Mouse (Mus musculus): ENCODE data around the gene Lxn.

Gene Lxn

GRCm38 (mm10) chr3:67462015-67462414 is 1.7 kb downstream of the Lxn start:
- no peak for DNase-seq (ENCODE audit: low read depth, low spot score)

- no peak for DNase-seq (ENCODE audit: low read depth, low spot score)
Measured at GRCm38 (mm10) chr3:67459881-67460280, 3.8 kb downstream of the Lxn start.

DNA sequence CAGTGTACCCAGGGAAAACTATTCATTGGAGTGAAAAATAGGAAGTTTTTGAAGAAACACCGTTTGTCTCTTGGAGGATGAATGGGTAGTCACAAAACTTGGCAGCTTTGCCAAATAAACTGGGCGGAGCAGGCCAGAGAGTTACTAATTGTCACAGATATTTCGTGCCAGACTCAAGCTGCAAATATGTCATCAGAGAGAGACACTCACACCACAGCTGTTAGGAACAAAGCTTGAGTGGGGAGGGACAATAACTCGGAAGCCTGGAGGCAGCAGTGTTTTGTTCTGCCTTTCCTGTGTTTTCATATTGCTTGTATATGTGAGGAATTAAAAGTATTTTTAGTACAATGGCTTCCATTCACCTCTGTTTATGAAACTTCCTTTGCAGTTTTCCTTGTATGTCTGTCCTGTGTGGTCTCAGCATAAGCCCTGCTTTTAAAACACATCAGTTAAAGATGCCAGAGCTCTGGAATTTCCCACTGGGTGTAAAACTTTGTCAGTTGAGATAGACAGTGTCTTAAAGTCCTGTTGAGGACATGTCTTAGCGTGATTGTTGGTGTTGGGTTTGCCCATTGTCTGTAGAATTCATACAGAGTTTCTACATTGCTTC is 13.0 kb downstream of the Lxn start:
- peak; percentile 21 for DNase-seq (ENCODE audit: low read depth, low spot score)

DNA sequence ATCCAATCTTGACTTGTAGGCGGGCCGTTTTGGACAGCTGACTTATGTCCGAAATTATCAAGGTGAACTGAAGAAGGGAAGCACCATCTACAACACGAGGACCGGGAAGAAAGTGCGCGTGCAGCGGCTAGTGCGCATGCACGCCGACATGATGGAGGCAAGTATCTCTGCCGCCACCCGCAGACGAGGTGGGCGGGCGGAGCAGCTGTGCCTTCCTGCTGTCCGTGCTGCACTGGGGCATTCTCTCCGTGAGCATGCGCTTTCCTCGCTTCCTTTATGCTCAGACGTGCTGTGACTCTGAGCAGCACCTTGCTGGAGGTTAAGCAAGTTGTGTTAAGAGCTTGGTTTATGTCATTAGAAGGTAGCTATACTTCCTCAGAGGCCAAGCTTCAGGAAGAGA is 14.1 kb downstream of the Lxn start:
- DNase-seq (ENCODE audit: low read depth, low spot score), result no peak

- peak; percentile 24 for DNase-seq (ENCODE audit: low read depth, low spot score)
Measured at GRCm38 (mm10) chr3:67447143-67447542, 16.6 kb downstream of the Lxn start.

DNA sequence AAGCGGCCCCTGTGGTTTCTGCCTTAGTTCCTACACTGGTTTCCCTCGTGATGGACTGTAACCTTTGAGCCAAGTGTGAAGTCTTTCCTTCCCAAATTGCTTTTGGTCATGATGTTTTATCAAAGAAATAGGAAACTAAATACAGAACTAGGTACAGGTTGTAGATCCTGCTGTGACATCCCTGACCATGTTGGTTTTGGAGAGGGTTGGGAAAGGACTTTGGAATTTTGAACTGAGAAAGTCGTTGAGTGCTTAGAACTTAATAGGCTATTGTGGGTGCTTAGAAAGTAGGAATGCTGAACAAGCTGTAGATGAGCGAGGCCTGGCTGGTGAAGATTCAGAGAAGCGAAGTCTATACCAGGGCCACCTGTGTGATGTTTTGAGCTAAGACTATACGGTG is 29.7 kb downstream of the Lxn start:
- DNase-seq (ENCODE audit: low read depth, low spot score), result no peak

DNA sequence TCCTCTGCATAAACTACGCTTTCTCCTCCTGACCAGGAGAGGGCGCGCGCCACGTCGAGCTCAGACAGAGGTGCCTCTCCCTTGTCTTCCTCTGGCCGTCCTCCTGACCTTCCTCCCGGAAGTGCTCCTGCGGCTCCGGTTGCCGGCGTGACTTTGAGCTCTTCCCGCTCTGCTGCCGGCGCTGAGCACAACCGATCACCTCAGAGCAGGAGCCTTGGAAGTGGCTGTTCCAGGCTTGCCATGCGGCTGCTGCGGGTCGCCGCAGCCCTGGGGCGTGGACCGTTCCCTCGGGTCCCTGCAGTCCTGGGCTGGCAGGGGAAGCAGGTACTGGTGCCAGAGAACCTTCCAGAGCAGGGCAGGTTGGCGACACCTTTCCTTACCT is 33.7 kb downstream of the Lxn start, which contains the start of gene Gfm1:
Gene Gfm1, plus strand, starts transcription at position 98 of the 382 bp plus-strand sequence.
- DNase-seq (ENCODE audit: low read depth, low spot score), result peak; percentile 93

GRCm38 (mm10) chr3:67429338-67429998 is 34.3 kb downstream of the Lxn start:
- DNase-seq (ENCODE audit: low read depth, low spot score), result peak; percentile 21
